Mouse (Mus musculus) retina, adult 2 months (tissue): Measurements from ENCODE around the gene Tmem52b.
"Not testable (repeated sequence)": the region's sequence is repeated elsewhere in the genome, so short reads cannot be mapped to it uniquely, and the experiment has no call there.

Experiments used
- DNase-seq: peaks from one replicate; pipeline ENCODE4 v3.0.0-alpha.2; 2012; ENCODE audit warnings: low read depth, low spot score

The Tmem52b gene

GRCm38 (mm10) chr6:129512367-129512766 is at the start of gene Tmem52b:
Tmem52b (plus strand) TSS chr6:129512555.
- DNase-seq = no peak

DNA sequence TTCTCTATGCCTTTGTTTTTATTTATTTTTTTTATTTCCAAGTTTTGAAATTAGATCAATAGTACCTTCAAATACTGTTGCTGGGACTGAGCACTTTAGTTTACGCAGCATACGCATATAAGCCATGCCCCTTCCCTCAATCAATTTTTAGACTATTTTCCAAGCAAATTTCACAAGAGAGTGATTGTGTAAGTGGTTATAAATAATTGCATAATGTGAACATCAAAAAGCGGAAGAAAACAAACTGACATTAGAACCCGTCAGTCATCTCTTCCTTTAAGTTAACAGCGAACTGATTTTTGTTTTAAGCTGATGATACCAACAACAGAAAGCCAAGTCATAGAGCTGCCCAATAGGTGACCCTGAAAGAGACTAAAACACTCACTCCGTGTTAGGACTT is 41.0 kb upstream of the Tmem52b start:
- no peak for DNase-seq

- DNase-seq = no peak
These were observed 39.7 kb upstream of the Tmem52b start for GRCm38 (mm10) chr6:129472627-129473026.

GRCm38 (mm10) chr6:129476404-129477126 is 35.8 kb upstream of the Tmem52b start:
- DNase-seq = no peak

GRCm38 (mm10) chr6:129480089-129480958 is 32.0 kb upstream of the Tmem52b start:
- DNase-seq = peak; percentile 20

DNA sequence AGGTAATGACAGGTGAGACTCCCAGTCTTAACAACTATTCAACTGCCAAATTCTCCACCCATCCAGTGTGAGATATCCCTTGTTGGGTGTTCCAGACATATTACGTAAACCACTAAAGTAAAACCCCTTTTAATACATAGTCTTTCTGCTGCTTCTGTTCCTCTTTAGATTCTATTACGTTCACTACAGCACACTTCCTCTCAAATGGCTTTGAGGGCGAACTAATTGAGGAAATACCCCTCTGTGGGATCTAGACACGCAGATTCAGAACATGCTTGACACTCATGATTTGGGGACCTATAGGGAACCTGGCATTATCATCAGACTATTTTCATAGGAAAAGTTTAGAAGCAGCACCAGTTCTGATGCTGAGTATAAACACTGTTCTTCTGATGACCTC is 17.4 kb upstream of the Tmem52b start:
- no peak for DNase-seq

DNA sequence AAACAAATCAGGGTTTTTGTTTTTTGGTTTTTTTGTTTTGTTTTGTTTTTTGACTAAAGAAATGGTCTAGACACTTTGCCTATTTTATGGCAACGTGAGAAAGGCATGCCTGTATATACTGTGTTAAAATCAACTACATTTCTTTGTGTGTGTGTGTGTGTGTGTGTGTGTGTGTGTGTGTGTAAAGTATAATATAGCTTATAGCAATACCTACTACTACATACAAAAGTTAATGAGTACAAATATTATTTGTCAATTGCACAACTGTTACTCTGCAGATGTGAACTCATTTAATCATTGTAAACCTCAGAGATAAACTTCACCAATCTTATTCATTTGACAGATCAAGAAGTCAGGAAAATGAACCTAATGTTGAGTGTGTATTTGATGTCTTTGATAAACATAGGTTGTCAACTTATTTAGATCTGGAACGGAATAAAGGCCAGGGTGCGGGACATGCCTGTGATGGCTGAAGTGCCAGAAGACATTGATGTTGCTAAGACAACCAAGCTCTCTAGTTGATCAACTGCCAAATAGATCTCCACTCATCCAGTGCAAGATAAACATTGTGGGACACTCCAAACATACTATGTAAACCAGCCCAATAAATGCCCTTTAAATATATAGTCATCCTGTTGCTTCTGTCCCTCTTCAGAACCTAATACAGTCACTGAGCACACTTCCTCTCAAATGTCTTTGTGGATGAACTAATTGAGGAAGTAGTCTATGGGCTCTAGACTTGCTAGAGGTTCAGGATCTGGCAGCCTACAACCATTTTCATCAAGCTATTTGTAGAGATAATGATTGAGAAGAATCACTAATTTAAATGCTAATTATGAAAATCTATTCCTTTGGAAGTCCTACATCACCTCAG is 14.8 kb upstream of the Tmem52b start:
- no peak for DNase-seq

DNA sequence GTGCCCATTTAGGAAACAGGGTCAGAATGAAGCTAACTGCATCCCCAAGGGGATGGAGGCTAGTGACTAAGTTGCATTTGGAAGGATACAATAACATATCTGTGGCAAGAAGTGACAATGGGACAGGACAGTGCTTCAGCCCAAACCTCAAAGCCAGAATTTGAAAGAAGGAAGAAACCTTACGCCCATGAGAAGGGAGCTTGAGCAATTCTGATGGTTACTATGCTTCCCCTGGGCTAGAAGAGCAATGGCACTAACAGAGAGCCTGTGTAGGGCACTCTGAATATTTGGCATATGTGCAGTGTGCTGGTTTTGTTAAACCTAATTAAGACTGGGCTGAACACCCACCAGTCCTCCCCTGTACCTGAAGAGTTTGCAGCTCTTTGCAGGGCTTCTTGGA is 12.8 kb upstream of the Tmem52b start:
- not testable (repeated sequence) for DNase-seq

GRCm38 (mm10) chr6:129503471-129503870 is 8.9 kb upstream of the Tmem52b start:
- DNase-seq = no peak

DNA sequence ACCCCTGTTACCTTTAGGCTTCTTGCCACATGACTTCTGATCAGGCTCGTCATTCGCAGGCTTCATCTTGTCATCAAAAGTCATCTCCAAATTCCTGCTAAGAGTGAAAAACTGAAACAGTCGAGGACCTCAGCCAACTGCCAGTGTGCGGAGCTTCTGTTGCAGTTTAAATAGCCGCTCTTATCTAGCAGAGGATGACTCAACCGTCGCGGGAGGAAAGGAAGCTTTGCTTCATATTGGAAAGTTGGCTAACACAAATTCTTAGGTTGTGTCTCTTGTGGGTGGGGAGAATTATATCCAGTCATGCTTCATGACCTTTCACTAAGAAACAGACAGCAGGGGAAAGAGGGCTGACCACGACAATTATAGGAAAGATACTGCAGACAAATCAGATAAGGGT is 5.3 kb upstream of the Tmem52b start, which contains the start of gene Olr1:
TSS of gene Olr1 (minus strand) at position 142 of the 400 bp plus-strand sequence.
- DNase-seq = no peak

DNA sequence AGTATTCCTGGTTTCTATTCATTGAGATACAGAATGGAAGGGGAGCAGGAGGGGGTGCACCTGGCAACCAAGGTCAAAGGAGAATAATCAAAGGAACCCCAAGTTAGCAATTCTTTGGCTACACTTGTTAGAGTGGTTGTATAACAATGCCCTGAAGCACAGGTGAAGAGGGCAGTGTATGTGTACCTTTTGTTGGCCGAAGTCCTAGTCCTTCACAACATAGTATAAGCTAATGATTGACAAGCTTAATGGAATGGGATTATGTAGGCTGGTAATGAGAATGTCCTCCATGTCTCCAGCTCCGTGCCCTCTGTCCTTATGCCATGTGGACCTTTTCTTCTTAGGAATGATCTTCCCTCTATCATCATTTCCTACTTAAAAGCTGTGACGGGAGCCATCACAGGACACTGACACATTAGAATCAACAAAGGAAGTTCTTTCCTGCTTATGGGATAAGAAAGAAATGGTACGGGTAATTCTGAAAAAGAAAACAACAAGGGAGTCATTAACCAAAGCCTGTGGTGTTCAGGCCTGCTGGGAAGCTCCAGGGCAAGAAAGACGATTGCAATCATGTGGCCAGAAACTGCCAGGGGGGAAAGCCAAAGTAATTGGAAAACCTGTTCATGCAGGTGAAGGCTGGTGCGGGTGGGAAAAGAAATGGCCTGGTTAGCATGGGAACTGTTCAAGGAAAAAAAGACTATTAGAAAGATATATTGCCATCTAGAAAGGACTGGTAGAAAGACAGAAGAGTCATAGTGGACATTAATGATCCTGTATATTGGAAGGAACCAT is 2.0 kb upstream of the Tmem52b start:
- no peak for DNase-seq

DNA sequence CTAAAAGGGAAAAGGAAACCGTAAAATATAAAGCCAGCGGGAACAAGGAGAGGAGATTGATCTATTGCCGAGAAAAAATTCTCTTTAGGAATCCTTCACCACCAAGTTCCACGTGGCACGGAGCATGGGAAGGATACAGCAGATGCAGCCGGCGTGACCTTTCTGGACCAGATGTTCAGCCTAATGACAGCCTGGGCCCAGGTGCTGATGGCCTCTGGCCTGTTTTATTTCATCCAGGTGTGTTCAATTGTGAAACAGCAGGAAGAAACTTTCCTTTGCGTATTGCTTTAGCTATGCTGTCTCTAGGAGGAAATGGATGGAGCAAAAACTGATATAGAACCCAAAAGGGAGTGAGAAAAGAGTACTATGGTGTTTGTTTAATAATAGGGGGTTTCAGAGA is 513 bp downstream of the Tmem52b start:
- no peak for DNase-seq

- no peak for DNase-seq
These were observed 1.1 kb downstream of the Tmem52b start for GRCm38 (mm10) chr6:129513409-129513808.

- DNase-seq = no peak
These were observed 2.0 kb downstream of the Tmem52b start for GRCm38 (mm10) chr6:129514376-129514775.

- no peak for DNase-seq
These were observed 2.7 kb downstream of the Tmem52b start for GRCm38 (mm10) chr6:129515068-129515467.

DNA sequence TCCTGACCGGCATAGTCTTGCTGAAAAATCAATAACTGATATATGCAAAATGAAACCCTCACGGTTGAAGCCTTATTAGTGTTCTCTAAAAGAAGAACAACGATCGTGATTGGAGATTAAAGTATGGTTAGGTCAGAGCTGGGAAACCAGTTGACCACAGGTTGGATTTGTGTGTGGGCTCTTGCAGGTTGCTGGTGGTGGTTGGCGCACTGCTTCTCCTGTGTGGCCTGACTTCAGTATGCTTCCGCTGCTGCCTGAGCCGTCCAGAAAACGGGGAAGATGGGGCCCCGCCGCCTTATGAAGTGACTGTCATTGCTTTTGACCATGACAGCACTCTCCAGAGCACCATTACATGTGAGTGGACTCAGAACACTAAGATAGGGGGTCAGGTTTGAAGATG is 4.0 kb downstream of the Tmem52b start:
- DNase-seq = no peak

GRCm38 (mm10) chr6:129517752-129518408 is 5.5 kb downstream of the Tmem52b start:
- DNase-seq = peak; percentile 37

- no peak for DNase-seq
These were observed 13.7 kb downstream of the Tmem52b start for GRCm38 (mm10) chr6:129526069-129526468.

DNA sequence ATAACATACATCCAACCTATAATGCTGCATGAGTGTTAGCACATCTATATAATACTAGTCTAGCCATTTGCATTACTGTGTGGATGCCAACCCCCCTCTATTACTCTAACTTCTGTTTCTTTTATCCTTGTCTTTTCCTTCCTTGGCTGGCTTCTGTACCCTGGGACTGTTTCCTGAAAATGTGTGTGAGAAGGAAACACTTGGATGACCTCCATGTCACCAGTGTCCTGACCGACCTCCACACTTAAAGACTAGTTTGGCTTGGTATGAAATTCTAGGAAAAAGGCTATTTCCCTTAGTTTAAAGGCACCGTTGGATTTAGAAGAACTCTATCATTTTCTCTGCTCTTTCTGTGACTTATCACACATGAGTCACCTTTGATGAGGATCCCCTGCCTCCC is 15.1 kb downstream of the Tmem52b start:
- no peak for DNase-seq

DNA sequence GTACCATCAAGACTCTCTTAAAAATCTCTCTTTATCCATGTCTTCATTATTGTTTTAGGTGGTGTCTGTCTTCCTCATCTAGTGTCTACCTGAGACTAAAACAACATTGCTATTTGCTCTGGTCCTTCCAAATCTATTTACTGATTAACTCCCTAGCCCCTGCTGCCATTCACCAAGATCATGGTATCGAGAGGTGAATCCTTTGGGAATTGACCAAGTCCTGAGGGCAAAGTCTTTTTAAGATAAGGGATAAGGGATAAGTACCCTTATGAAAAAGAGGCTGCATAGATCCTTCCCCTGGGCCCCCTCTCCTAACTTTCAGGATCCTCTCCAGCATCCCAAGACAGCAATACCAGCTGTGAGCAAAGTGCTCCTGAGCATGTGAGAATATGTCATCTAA is 17.2 kb downstream of the Tmem52b start:
- DNase-seq = no peak
